Mouse (Mus musculus) T-cell, adult 2 months (primary cell): ENCODE data around the gene Fa2h.
"Not testable (repeated sequence)": the region's sequence is repeated elsewhere in the genome, so short reads cannot be mapped to it uniquely, and the experiment has no call there.

ENCODE experiments used
- DNase-seq: peaks from one replicate; pipeline ENCODE4 v3.0.0; 2022; ENCODE audit warnings: low spot score

The Fa2h gene

GRCm38 (mm10) chr8:111358905-111359304 is 34.7 kb downstream of the Fa2h start:
- no peak for DNase-seq

- DNase-seq: no peak
Measured at GRCm38 (mm10) chr8:111357433-111357832, 36.2 kb downstream of the Fa2h start.

- DNase-seq: no peak
Measured at GRCm38 (mm10) chr8:111353497-111353896, 40.1 kb downstream of the Fa2h start.

GRCm38 (mm10) chr8:111352289-111352688 is 41.3 kb downstream of the Fa2h start:
- no peak for DNase-seq

- no peak for DNase-seq
Measured at GRCm38 (mm10) chr8:111350577-111350976, 43.0 kb downstream of the Fa2h start.

GRCm38 (mm10) chr8:111343225-111343624 is 50.4 kb downstream of the Fa2h start:
- DNase-seq: peak; percentile 67

- no peak for DNase-seq
Measured at GRCm38 (mm10) chr8:111340186-111340585, 53.4 kb downstream of the Fa2h start.

- DNase-seq: no peak
Measured at GRCm38 (mm10) chr8:111338370-111339208, 55.0 kb downstream of the Fa2h start.

GRCm38 (mm10) chr8:111337890-111338347 is 55.7 kb downstream of the Fa2h start, which contains the start of gene Mlkl:
Mlkl (minus strand) TSS chr8:111338177.
- peak; percentile 13 for DNase-seq

GRCm38 (mm10) chr8:111337311-111337889 is 56.2 kb downstream of the Fa2h start:
- DNase-seq: no peak

- no peak for DNase-seq
Measured at GRCm38 (mm10) chr8:111336692-111337091, 56.9 kb downstream of the Fa2h start.

- DNase-seq: no peak
Measured at GRCm38 (mm10) chr8:111325222-111325790, 68.3 kb downstream of the Fa2h start.

- no peak for DNase-seq
Measured at GRCm38 (mm10) chr8:111314729-111315128, 78.9 kb downstream of the Fa2h start.

- DNase-seq: not testable (repeated sequence)
Measured at GRCm38 (mm10) chr8:111313961-111314360, 79.7 kb downstream of the Fa2h start.

GRCm38 (mm10) chr8:111312758-111313162 is 80.9 kb downstream of the Fa2h start:
- no peak for DNase-seq

GRCm38 (mm10) chr8:111310006-111310405 is 83.6 kb downstream of the Fa2h start:
- DNase-seq: not testable (repeated sequence)

GRCm38 (mm10) chr8:111305031-111305730 is 88.4 kb downstream of the Fa2h start:
- DNase-seq: no peak

GRCm38 (mm10) chr8:111304359-111304758 is 89.3 kb downstream of the Fa2h start:
- no peak for DNase-seq

GRCm38 (mm10) chr8:111303076-111303803 is 90.4 kb downstream of the Fa2h start:
- not testable (repeated sequence) for DNase-seq

GRCm38 (mm10) chr8:111300597-111301546 is 92.8 kb downstream of the Fa2h start:
- DNase-seq: peak; percentile 5
